Mouse (Mus musculus): ENCODE results near the gene Gpbp1.

Gpbp1 gene

GRCm38 (mm10) chr13:111489802-111490723 lies at the start of gene Gpbp1:
Gene Gpbp1 (minus strand): TSS chr13:111490111.
- peak; percentile 100 for DNase-seq (ENCODE audit: low spot score in 2 of 2)

- no peak for DNase-seq (ENCODE audit: low spot score in 2 of 2)
Measured at GRCm38 (mm10) chr13:111537718-111538117, 47.8 kb upstream of the Gpbp1 start.

- DNase-seq (ENCODE audit: low spot score in 2 of 2), result no peak
Measured at GRCm38 (mm10) chr13:111536207-111536887, 46.4 kb upstream of the Gpbp1 start.

- DNase-seq (ENCODE audit: low spot score in 2 of 2), result no peak
Measured at GRCm38 (mm10) chr13:111534131-111534530, 44.2 kb upstream of the Gpbp1 start.

GRCm38 (mm10) chr13:111532178-111532948 lies 42.5 kb upstream of the Gpbp1 start:
- DNase-seq (ENCODE audit: low spot score in 2 of 2), result peak; percentile 4 to 28

- no peak for DNase-seq (ENCODE audit: low spot score in 2 of 2)
Measured at GRCm38 (mm10) chr13:111531701-111532100, 41.8 kb upstream of the Gpbp1 start.

GRCm38 (mm10) chr13:111524277-111524676 lies 34.4 kb upstream of the Gpbp1 start:
- no peak for DNase-seq (ENCODE audit: low spot score in 2 of 2)

- DNase-seq (ENCODE audit: low spot score in 2 of 2), result no peak
Measured at GRCm38 (mm10) chr13:111522336-111522735, 32.4 kb upstream of the Gpbp1 start.

- DNase-seq (ENCODE audit: low spot score in 2 of 2), result no peak
Measured at GRCm38 (mm10) chr13:111520456-111520855, 30.5 kb upstream of the Gpbp1 start.

GRCm38 (mm10) chr13:111518332-111518731 lies 28.4 kb upstream of the Gpbp1 start:
- DNase-seq (ENCODE audit: low spot score in 2 of 2), result no peak

GRCm38 (mm10) chr13:111516385-111517150 lies 26.7 kb upstream of the Gpbp1 start:
- DNase-seq (ENCODE audit: low spot score in 2 of 2), result no peak

GRCm38 (mm10) chr13:111509385-111509784 lies 19.5 kb upstream of the Gpbp1 start:
- no peak for DNase-seq (ENCODE audit: low spot score in 2 of 2)

GRCm38 (mm10) chr13:111508645-111509044 lies 18.7 kb upstream of the Gpbp1 start:
- peak in 1 of 2 experiments; percentile 21 for DNase-seq (ENCODE audit: low spot score in 2 of 2)

GRCm38 (mm10) chr13:111494330-111495029 lies 4.6 kb upstream of the Gpbp1 start:
- no peak for DNase-seq (ENCODE audit: low spot score in 2 of 2)

GRCm38 (mm10) chr13:111491046-111491756 lies 1.3 kb upstream of the Gpbp1 start:
- DNase-seq (ENCODE audit: low spot score in 2 of 2), result no peak

- no peak for DNase-seq (ENCODE audit: low spot score in 2 of 2)
Measured at GRCm38 (mm10) chr13:111489502-111489801, 459 bp downstream of the Gpbp1 start.

- peak in 1 of 2 experiments; percentile 16 for DNase-seq (ENCODE audit: low spot score in 2 of 2)
Measured at GRCm38 (mm10) chr13:111488651-111489501, 1.0 kb downstream of the Gpbp1 start.

GRCm38 (mm10) chr13:111477695-111478094 lies 12.2 kb downstream of the Gpbp1 start:
- no peak for DNase-seq (ENCODE audit: low spot score in 2 of 2)

- DNase-seq (ENCODE audit: low spot score in 2 of 2), result no peak
Measured at GRCm38 (mm10) chr13:111470562-111471237, 19.2 kb downstream of the Gpbp1 start.

Data from natural killer cell, adult 2 months (primary cell).